8 mouse cellular contexts compared by ENCODE assay signal in genomic region chr8:105799091-105799812, GRCm38 (mm10). TPM values are rescaled to one million over a fixed set of nuclear protein-coding genes. Genes with fewer than 3 reads are reported as not detected.
DNase-seq lines count a peak whose midpoint lies in the region; ATAC-seq and TF ChIP-seq lines count a peak whose summit lies in the region.

No protein-coding gene starts in this region.

- no peak for TF ChIP-seq POLR2A in cerebellum, adult 2 months (IDR thresholded peaks at IDR 0.05; ENCODE audit: borderline replicate concordance, insufficient read depth, low read length)

- H3K4me3 ChIP-seq in cerebellum, adult 2 months (replicated peaks; ENCODE audit: insufficient read depth, low read depth, low read length), result no peak overlapping the region
- H3K4me3 ChIP-seq in liver, postnatal 0 days (ENCODE audit: low read depth, low read length), result peak overlapping the region; percentile 23; the same call in 1 of the 2 replicates

- H3K4me1 ChIP-seq in cerebellum, adult 2 months (ENCODE audit: control insufficient read depth, insufficient read depth, low read length), result peaks cover 6% of the 10 kb centered on the region
- peaks cover 50% of the 10 kb centered on the region for H3K4me1 ChIP-seq in liver, postnatal 0 days (ENCODE audit: insufficient read depth)

- peak; percentile 72 for TF ChIP-seq EP300 in liver, postnatal 0 days (IDR thresholded peaks at IDR 0.05; ENCODE audit: low read depth)

- peak; percentile 69 to 70 for DNase-seq in right cerebral cortex, postnatal 10 days (ENCODE audit: low spot score in 2 of 2)
- DNase-seq in right cerebral cortex, postnatal 36 days (ENCODE audit: low spot score in 2 of 2), result no peak
- DNase-seq in cerebellum, adult 2 months, result peak; percentile 62 to 68
- peak; percentile 52 to 72 for DNase-seq in gastrocnemius, postnatal 4 days (ENCODE audit: low spot score in 2 of 2)
- DNase-seq in kidney, adult 9 months, result peak; percentile 88
- DNase-seq in liver, postnatal 0 days, result peak; percentile 93
- peak; percentile 81 to 94 for DNase-seq in spleen, postnatal 10 days (ENCODE audit: low spot score in 2 of 2)
- no peak for DNase-seq in neural tube, embryonic 10.5 days (ENCODE audit: extremely low spot score, low spot score)

- peaks cover 48% of the 10 kb centered on the region for H3K36me3 ChIP-seq in liver, postnatal 0 days (replicated peaks; ENCODE audit: insufficient read depth, low read length)

- H3K27me3 ChIP-seq in cerebellum, adult 2 months (ENCODE audit: control insufficient read depth, insufficient read depth, low read length), result no peaks in the 10 kb centered on the region
- H3K27me3 ChIP-seq in liver, postnatal 0 days (ENCODE audit: insufficient read depth, low read length), result no peaks in the 10 kb centered on the region

- peak overlapping the region; percentile 58 for H3K9ac ChIP-seq in liver, postnatal 0 days (replicated peaks)

- no peak overlapping the region for H3K27ac ChIP-seq in cerebellum, adult 2 months (ENCODE audit: insufficient read depth, low read length)
- peak overlapping the region; percentile 97 for H3K27ac ChIP-seq in liver, postnatal 0 days (ENCODE audit: low read depth)

- H3K4me2 ChIP-seq in liver, postnatal 0 days (ENCODE audit: low read depth, low read length), result peak overlapping the region; percentile 61

- no peak for TF ChIP-seq CTCF in cerebellum, adult 2 months (IDR thresholded peaks at IDR 0.05; ENCODE audit: borderline replicate concordance, insufficient read depth, low read depth, low read length)
- TF ChIP-seq CTCF in liver, postnatal 0 days (IDR thresholded peaks at IDR 0.05; ENCODE audit: low read depth), result no peak

- peak; percentile 78 for ATAC-seq in liver, postnatal 0 days

- 36% methylated on average over 8 of the region's 8 CpGs for WGBS in cerebellum, adult 2 months
- WGBS in liver, postnatal 0 days (ENCODE audit: insufficient replicate concordance), result 45% methylated on average over 8 of the region's 8 CpGs

- no peaks in the 10 kb centered on the region for H3K9me3 ChIP-seq in liver, postnatal 0 days (ENCODE audit: low read length)

RNA-seq across cellular contexts. Expression of gene Ranbp10, which starts 27.9 kb away (rescaled TPM):
- polyA plus RNA-seq in cerebellum, adult 2 months (2012; rRNA removed), result 30.5 and 32.1 TPM in 2 replicates
- total RNA-seq in gastrocnemius, postnatal 4 days (2021), result 10 to 100 TPM; 28.6 to 32.3 TPM
- polyA plus RNA-seq in liver, postnatal 0 days (2015; fragmentation: Nextera tagmentation; extraction: Ambion mirVana), result 18.9 and 20.9 TPM in 2 replicates

RNA-seq across cellular contexts. Expression of gene Tsnaxip1, which starts 28.3 kb away (rescaled TPM):
- polyA plus RNA-seq in cerebellum, adult 2 months (2012; rRNA removed), result 0.25 and 0.98 TPM in 2 replicates
- under 1 TPM; 0.74 to 0.75 TPM for total RNA-seq in gastrocnemius, postnatal 4 days (2021)
- not detected in 2 replicates for polyA plus RNA-seq in liver, postnatal 0 days (2015; fragmentation: Nextera tagmentation; extraction: Ambion mirVana)

RNA-seq across cellular contexts. Expression of gene Gfod2, which starts 40.8 kb away (rescaled TPM):
- polyA plus RNA-seq in cerebellum, adult 2 months (2012; rRNA removed), result 20.7 and 21.4 TPM in 2 replicates
- total RNA-seq in gastrocnemius, postnatal 4 days (2021), result 1 to 10 TPM; 5.2 to 6.0 TPM
- 2.4 and 2.9 TPM in 2 replicates for polyA plus RNA-seq in liver, postnatal 0 days (2015; fragmentation: Nextera tagmentation; extraction: Ambion mirVana)

RNA-seq across cellular contexts. Expression of gene Cenpt, which starts 53.8 kb away (rescaled TPM):
- 27.8 and 30.8 TPM in 2 replicates for polyA plus RNA-seq in cerebellum, adult 2 months (2012; rRNA removed)
- total RNA-seq in gastrocnemius, postnatal 4 days (2021), result 10 to 100 TPM; 11.5 to 12.9 TPM
- polyA plus RNA-seq in liver, postnatal 0 days (2015; fragmentation: Nextera tagmentation; extraction: Ambion mirVana), result 8.9 and 9.0 TPM in 2 replicates

RNA-seq across cellular contexts. Expression of gene Thap11, which starts 55.7 kb away (rescaled TPM):
- 52.0 and 53.5 TPM in 2 replicates for polyA plus RNA-seq in cerebellum, adult 2 months (2012; rRNA removed)
- 10 to 100 TPM; 37.5 to 39.2 TPM for total RNA-seq in gastrocnemius, postnatal 4 days (2021)
- 19.6 and 21.5 TPM in 2 replicates for polyA plus RNA-seq in liver, postnatal 0 days (2015; fragmentation: Nextera tagmentation; extraction: Ambion mirVana)

Comparison
In these comparisons a context has a peak if more than half of its experiments do, and no peak if none do; other contexts are left out.
1. DNase-seq: peak in right cerebral cortex, postnatal 10 days (2 of 2), cerebellum, adult 2 months (2 of 2), gastrocnemius, postnatal 4 days (2 of 2), kidney, adult 9 months (single experiment), liver, postnatal 0 days (single experiment) and spleen, postnatal 10 days (2 of 2); none in right cerebral cortex, postnatal 36 days (0 of 2) and neural tube, embryonic 10.5 days (single experiment).